Mouse (Mus musculus) kidney, adult 9 months (tissue): Measurements from ENCODE around the gene Mdm4.
A peak's percentile ranks its signal among the peaks of the same experiment; 100 is the strongest.
"Not testable (repeated sequence)": the region's sequence is repeated elsewhere in the genome, so short reads cannot be mapped to it uniquely, and the experiment has no call there.

Experiments
- DNase-seq: peaks from one replicate; pipeline ENCODE4 v3.0.0; 2022

The Mdm4 gene

GRCm38 (mm10) chr1:133050001-133050431 is 19.7 kb upstream of the Mdm4 start:
- DNase-seq, result no peak

- no peak for DNase-seq
These were observed 18.3 kb upstream of the Mdm4 start for GRCm38 (mm10) chr1:133048690-133049089.

GRCm38 (mm10) chr1:133047575-133047974 is 17.2 kb upstream of the Mdm4 start:
- DNase-seq, result no peak

- DNase-seq, result no peak
These were observed 16.1 kb upstream of the Mdm4 start for GRCm38 (mm10) chr1:133046441-133046931.

GRCm38 (mm10) chr1:133045861-133046440 is 15.6 kb upstream of the Mdm4 start:
- peak; percentile 68 for DNase-seq

- DNase-seq, result no peak
These were observed 14.9 kb upstream of the Mdm4 start, which contains the start of gene Pik3c2b for GRCm38 (mm10) chr1:133045011-133045860. Gene Pik3c2b (plus strand): TSS chr1:133045667.

- peak; percentile 70 for DNase-seq
These were observed 9.2 kb upstream of the Mdm4 start for GRCm38 (mm10) chr1:133039505-133039949.

- DNase-seq, result not testable (repeated sequence)
These were observed 4.3 kb upstream of the Mdm4 start for GRCm38 (mm10) chr1:133034682-133035081.

- DNase-seq, result peak; percentile 45
These were observed 3.7 kb upstream of the Mdm4 start for GRCm38 (mm10) chr1:133034091-133034460.

- DNase-seq, result peak; percentile 65
These were observed 3.1 kb upstream of the Mdm4 start for GRCm38 (mm10) chr1:133033316-133034090.

GRCm38 (mm10) chr1:133032981-133033315 is 2.6 kb upstream of the Mdm4 start:
- DNase-seq, result no peak

- DNase-seq, result no peak
These were observed 617 bp downstream of the Mdm4 start for GRCm38 (mm10) chr1:133029744-133030143.

GRCm38 (mm10) chr1:133027980-133028379 is 2.4 kb downstream of the Mdm4 start:
- no peak for DNase-seq

GRCm38 (mm10) chr1:133027126-133027525 is 3.2 kb downstream of the Mdm4 start:
- no peak for DNase-seq

GRCm38 (mm10) chr1:133025796-133026190 is 4.6 kb downstream of the Mdm4 start:
- not testable (repeated sequence) for DNase-seq

GRCm38 (mm10) chr1:133025051-133025795 is 5.1 kb downstream of the Mdm4 start:
- DNase-seq, result peak; percentile 93

- no peak for DNase-seq
These were observed 5.9 kb downstream of the Mdm4 start for GRCm38 (mm10) chr1:133024426-133024825.

- not testable (repeated sequence) for DNase-seq
These were observed 6.6 kb downstream of the Mdm4 start for GRCm38 (mm10) chr1:133023723-133024122.

GRCm38 (mm10) chr1:133021971-133022370 is 8.4 kb downstream of the Mdm4 start:
- not testable (repeated sequence) for DNase-seq

GRCm38 (mm10) chr1:133021391-133021790 is 9.0 kb downstream of the Mdm4 start:
- DNase-seq, result no peak

GRCm38 (mm10) chr1:133020137-133020894 is 10.0 kb downstream of the Mdm4 start:
- DNase-seq, result no peak

GRCm38 (mm10) chr1:133019312-133019711 is 11.0 kb downstream of the Mdm4 start:
- DNase-seq, result no peak
